Mouse (Mus musculus) right cerebral cortex, adult 18-20 months (tissue): Measurements from ENCODE around the gene Cd8a.

Experiments
- DNase-seq: peaks from one replicate; pipeline ENCODE4 v3.0.0; 2022; ENCODE audit warnings: mixed read lengths

Gene Cd8a

DNA sequence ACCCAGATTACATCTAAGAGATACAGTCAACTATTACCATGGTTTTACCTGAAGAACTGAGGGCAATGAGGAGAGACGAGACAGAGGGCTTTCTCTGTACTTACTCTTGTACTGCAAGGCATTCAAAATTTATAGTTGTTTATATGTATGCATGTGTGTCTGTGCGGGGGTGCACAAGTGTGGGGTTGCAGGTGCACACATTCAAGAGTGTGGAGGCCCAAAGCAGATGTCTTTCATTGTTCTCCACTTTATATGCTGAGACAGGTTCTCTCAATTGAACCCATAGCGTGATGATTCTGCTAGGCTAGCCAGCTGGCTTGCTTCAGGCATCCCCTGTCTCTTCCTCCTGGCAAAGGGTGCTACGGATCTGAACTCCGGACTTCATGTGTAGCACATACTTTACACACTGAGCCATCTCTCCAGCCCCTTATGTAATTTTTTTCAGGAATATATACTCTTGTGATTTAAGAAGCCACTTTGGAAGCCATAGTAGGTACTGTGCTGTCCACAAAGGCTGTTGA is 2.1 kb upstream of the Cd8a start:
- no peak for DNase-seq

GRCm38 (mm10) chr6:71372041-71372720 is 1.0 kb upstream of the Cd8a start:
- DNase-seq, result no peak

- no peak for DNase-seq
These were observed 1.1 kb downstream of the Cd8a start for GRCm38 (mm10) chr6:71374311-71374829.

GRCm38 (mm10) chr6:71374921-71375320 is 1.7 kb downstream of the Cd8a start:
- DNase-seq, result no peak

- no peak for DNase-seq
These were observed 3.5 kb downstream of the Cd8a start for GRCm38 (mm10) chr6:71376711-71377110.

- DNase-seq, result no peak
These were observed 8.4 kb downstream of the Cd8a start for GRCm38 (mm10) chr6:71381654-71382053.

- DNase-seq, result no peak
These were observed 17.3 kb downstream of the Cd8a start for GRCm38 (mm10) chr6:71390496-71390895.

DNA sequence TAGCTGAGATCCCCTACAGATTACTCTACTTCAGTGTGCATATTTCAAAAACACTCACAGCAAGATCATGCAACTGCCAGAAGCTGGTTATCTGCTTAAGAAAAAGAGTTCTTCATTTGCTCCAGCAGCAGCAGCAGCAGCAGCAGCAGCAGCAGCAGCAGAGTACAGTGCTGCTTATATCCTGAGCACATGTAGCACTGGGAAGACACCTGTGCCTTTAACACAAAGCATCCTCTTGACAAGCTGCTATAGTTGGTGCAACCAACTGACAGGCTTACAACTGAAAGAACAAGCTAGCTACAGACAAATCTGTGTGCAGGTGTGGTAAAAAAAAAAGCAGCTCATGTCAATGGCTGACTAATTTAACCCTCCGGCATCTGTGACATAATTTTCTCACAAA is 22.8 kb downstream of the Cd8a start:
- DNase-seq, result no peak

- DNase-seq, result no peak
These were observed 23.5 kb downstream of the Cd8a start for GRCm38 (mm10) chr6:71396761-71397160.

GRCm38 (mm10) chr6:71398829-71399609 is 25.8 kb downstream of the Cd8a start:
- no peak for DNase-seq

- no peak for DNase-seq
These were observed 41.4 kb downstream of the Cd8a start for GRCm38 (mm10) chr6:71414624-71415023.

- DNase-seq, result no peak
These were observed 42.2 kb downstream of the Cd8a start for GRCm38 (mm10) chr6:71415446-71415845.

DNA sequence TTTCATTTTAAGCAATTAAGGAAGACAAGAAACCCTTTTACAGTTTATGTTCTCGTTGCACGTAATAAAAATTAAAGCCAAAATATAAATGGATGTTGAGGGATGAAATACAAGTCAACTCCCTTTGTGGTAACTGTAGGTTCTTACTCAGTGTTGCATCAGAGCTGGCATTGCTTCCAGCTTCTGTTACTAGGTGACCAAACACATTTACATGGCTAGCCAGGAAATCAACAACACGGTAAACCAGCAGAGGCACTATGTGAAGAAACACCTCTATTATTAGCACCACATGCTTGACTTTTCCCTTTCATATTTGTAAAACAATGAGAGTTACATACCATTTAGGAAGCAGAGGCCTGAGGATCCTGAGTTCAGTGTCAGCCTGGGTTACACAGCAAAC is 45.6 kb downstream of the Cd8a start:
- no peak for DNase-seq

- DNase-seq, result no peak
These were observed 47.6 kb downstream of the Cd8a start for GRCm38 (mm10) chr6:71420848-71421247.

GRCm38 (mm10) chr6:71422162-71422561 is 48.9 kb downstream of the Cd8a start:
- no peak for DNase-seq

GRCm38 (mm10) chr6:71423116-71423515 is 49.9 kb downstream of the Cd8a start:
- no peak for DNase-seq

- peak; percentile 27 for DNase-seq
These were observed 52.5 kb downstream of the Cd8a start for GRCm38 (mm10) chr6:71425681-71426080.

DNA sequence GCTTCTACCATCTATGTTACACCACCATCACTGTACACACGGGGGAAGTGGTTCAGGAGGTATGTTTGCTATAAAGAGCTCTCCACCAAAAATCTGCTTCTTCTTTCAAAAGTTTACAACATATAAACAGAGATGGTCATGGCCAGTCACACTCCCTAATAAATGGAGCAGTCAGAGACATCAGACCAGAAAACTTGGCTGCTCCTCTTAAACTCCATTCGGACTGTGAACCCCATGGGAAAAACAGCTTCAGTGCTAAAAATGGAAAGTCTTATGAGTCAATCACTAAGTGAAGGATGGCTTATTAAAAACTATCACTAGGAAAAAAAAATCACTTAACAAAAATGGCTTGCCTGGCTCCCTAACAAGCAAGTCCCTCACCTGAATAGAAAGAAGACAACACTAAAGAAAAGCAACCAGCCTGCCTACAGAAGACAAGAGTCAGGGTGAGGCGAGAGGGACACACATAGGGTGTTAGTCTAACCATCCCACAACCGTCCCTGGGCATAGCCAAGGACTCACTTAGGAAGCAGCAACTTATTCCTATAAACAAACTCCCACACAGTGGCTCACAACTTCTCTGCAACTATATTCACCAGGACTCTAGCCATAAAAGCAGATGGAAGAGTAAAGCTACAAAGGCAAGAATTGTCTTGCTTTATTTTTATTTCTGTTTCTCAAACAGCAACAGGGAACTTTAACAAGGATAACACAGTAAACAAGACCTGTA is 54.9 kb downstream of the Cd8a start:
- DNase-seq, result peak; percentile 34
